Mouse (Mus musculus) ES-Bruce4 (cell line): ENCODE data around the gene N4bp1.
A peak's percentile ranks its signal among the peaks of the same experiment; 100 is the strongest.

Source experiments
- CTCF ChIP-seq: IDR thresholded peaks from one replicate; pipeline ENCODE4 v1.8.1; 2011; ENCODE audit warnings: low read depth, low read length
- EP300 ChIP-seq: IDR thresholded peaks from 2 replicates; pipeline ENCODE4 v1.6.1; 2011; ENCODE audit warnings: low read depth, low read length; ENCODE audit not compliant: insufficient read depth
- POLR2A ChIP-seq: IDR thresholded peaks from one replicate; pipeline ENCODE4 v1.8.1; 2011; ENCODE audit warnings: low read length; ENCODE audit not compliant: insufficient read depth

- TF ChIP-seq POLR2A (no peak), CTCF (no peak), EP300 (peak; percentile 74; the same call in 1 of the 2 replicates)
Observed at GRCm38 (mm10) chr8:86884489-86885463, at the start of gene N4bp1.
